ENCODE assay signal across 8 mouse cellular contexts in genomic region chr7:25658657-25659472, GRCm38 (mm10). TPM values are rescaled to one million over a fixed set of nuclear protein-coding genes. Genes with fewer than 3 reads are reported as not detected.
DNase-seq lines count a peak whose midpoint lies in the region; ATAC-seq and TF ChIP-seq lines count a peak whose summit lies in the region.

TSS of gene Bckdha (minus strand) at chr7:25658981.
TSS of gene Exosc5 (plus strand) at chr7:25659164.

- TF ChIP-seq POLR2A in MEL (IDR thresholded peaks at IDR 0.05; ENCODE audit: control insufficient read depth in 1 of 2, insufficient read depth in 1 of 2, low read depth in 1 of 2, low read length in 2 of 2, poor library complexity in 1 of 2): peak; percentile 69 to 92
- TF ChIP-seq POLR2A in cerebellum, adult 2 months (IDR thresholded peaks at IDR 0.05; ENCODE audit: borderline replicate concordance, insufficient read depth, low read length): peak; percentile 81

- H3K9me3 ChIP-seq in MEL (replicated peaks; ENCODE audit: insufficient read depth, low read length): no peaks in the 10 kb centered on the region
- H3K9me3 ChIP-seq in forebrain, postnatal 0 days (ENCODE audit: low read length): no peaks in the 10 kb centered on the region
- H3K9me3 ChIP-seq in lung, embryonic 15.5 days: no peaks in the 10 kb centered on the region

- TF ChIP-seq RAD21 in MEL (IDR thresholded peaks at IDR 0.05; ENCODE audit: low read depth, low read length): no peak

- peak within 1 kb of the TSS; percentile 97 for H3K9ac ChIP-seq in MEL (ENCODE audit: control insufficient read depth, low read depth, low read length, poor library complexity, severe bottlenecking)
- H3K9ac ChIP-seq in forebrain, postnatal 0 days: peak within 1 kb of the TSS; percentile 63
- H3K9ac ChIP-seq in lung, embryonic 15.5 days: peak within 1 kb of the TSS; percentile 74

- peak within 1 kb of the TSS; percentile 86 for H3K27ac ChIP-seq in MEL (ENCODE audit: control insufficient read depth, low read depth, low read length)
- H3K27ac ChIP-seq in cerebellum, adult 2 months (ENCODE audit: insufficient read depth, low read length): peak within 1 kb of the TSS; percentile 94
- H3K27ac ChIP-seq in forebrain, postnatal 0 days (ENCODE audit: low read depth, low read length): peak within 1 kb of the TSS; percentile 70
- H3K27ac ChIP-seq in lung, embryonic 15.5 days: peak within 1 kb of the TSS; percentile 65

- DNase-seq in MEL (ENCODE audit: low read depth, low spot score): peak; percentile 100
- DNase-seq in cerebellum, adult 2 months: peak; percentile 100
- DNase-seq in forebrain, postnatal 0 days: peak; percentile 100
- DNase-seq in heart, postnatal 4 days: peak; percentile 99
- DNase-seq in layer of hippocampus, adult 8-10 months (ENCODE audit: low spot score in 2 of 2): peak; percentile 99
- DNase-seq in ovary, adult 18-20 months (ENCODE audit: low spot score): peak; percentile 99
- peak; percentile 100 for DNase-seq in thymus, postnatal 0 days (ENCODE audit: low spot score)

- TF ChIP-seq CTCF in MEL (IDR thresholded peaks at IDR 0.05 in 2 of 3, conservative IDR thresholded peaks at IDR 0.05 in 1 of 3; ENCODE audit: control insufficient read depth in 1 of 3, insufficient read depth in 1 of 3, low read depth in 2 of 3, low read length in 3 of 3, poor library complexity in 1 of 3, severe bottlenecking in 1 of 3): no peak; a peak in 1 of 6 replicates
- no peak for TF ChIP-seq CTCF in cerebellum, adult 2 months (IDR thresholded peaks at IDR 0.05; ENCODE audit: borderline replicate concordance, insufficient read depth, low read depth, low read length)
- no peak for TF ChIP-seq CTCF in forebrain, postnatal 0 days (IDR thresholded peaks at IDR 0.05; ENCODE audit: low read depth)

- H3K4me2 ChIP-seq in forebrain, postnatal 0 days (ENCODE audit: low read depth): peak within 1 kb of the TSS; percentile 53
- peak within 1 kb of the TSS; percentile 77 for H3K4me2 ChIP-seq in lung, embryonic 15.5 days

- no peaks in the 10 kb centered on the region for H3K27me3 ChIP-seq in MEL (ENCODE audit: control insufficient read depth in 1 of 2, insufficient read depth in 2 of 2, low read length in 2 of 2)
- H3K27me3 ChIP-seq in cerebellum, adult 2 months (ENCODE audit: control insufficient read depth, insufficient read depth, low read length): no peaks in the 10 kb centered on the region
- no peaks in the 10 kb centered on the region for H3K27me3 ChIP-seq in forebrain, postnatal 0 days (ENCODE audit: insufficient read depth, low read length)
- no peaks in the 10 kb centered on the region for H3K27me3 ChIP-seq in lung, embryonic 15.5 days

- peak; percentile 99 for ATAC-seq in forebrain, postnatal 0 days
- ATAC-seq in lung, embryonic 15.5 days (ENCODE audit: borderline replicate concordance, extremely low read depth, low FRiP score, low TSS enrichment): peak; percentile 98

- H3K4me3 ChIP-seq in MEL (ENCODE audit: control insufficient read depth in 1 of 2, insufficient read depth in 1 of 2, low read depth in 2 of 2, low read length in 2 of 2): peak within 1 kb of the TSS; percentile 77 to 98
- peak within 1 kb of the TSS; percentile 83 for H3K4me3 ChIP-seq in cerebellum, adult 2 months (replicated peaks; ENCODE audit: insufficient read depth, low read depth, low read length)
- H3K4me3 ChIP-seq in forebrain, postnatal 0 days (ENCODE audit: low read depth, low read length): peak within 1 kb of the TSS; percentile 70
- peak within 1 kb of the TSS; percentile 79 for H3K4me3 ChIP-seq in lung, embryonic 15.5 days

- peaks cover 0 to 20% of the 10 kb centered on the region in 2 experiments; a peak in 2 of 4 replicates for H3K4me1 ChIP-seq in MEL (ENCODE audit: control insufficient read depth in 1 of 2, insufficient read depth in 2 of 2, low read length in 2 of 2)
- peaks cover 12% of the 10 kb centered on the region for H3K4me1 ChIP-seq in cerebellum, adult 2 months (ENCODE audit: control insufficient read depth, insufficient read depth, low read length)
- H3K4me1 ChIP-seq in forebrain, postnatal 0 days (ENCODE audit: insufficient read depth): peaks cover 9% of the 10 kb centered on the region
- peaks cover 23% of the 10 kb centered on the region for H3K4me1 ChIP-seq in lung, embryonic 15.5 days

- under 1% methylated on average over 50 of the region's 50 CpGs for WGBS in cerebellum, adult 2 months
- whole genome bisulfite sequencing in forebrain, postnatal 0 days: under 1% methylated on average over 50 of the region's 50 CpGs
- under 1% methylated on average over 50 of the region's 50 CpGs for WGBS in lung, embryonic 15.5 days

- H3K36me3 ChIP-seq in MEL (ENCODE audit: control insufficient read depth in 1 of 2, insufficient read depth in 2 of 2, low read length in 2 of 2): peaks cover 1 to 23% of the 10 kb centered on the region in 2 experiments; a peak in 3 of 4 replicates
- peaks cover 3% of the 10 kb centered on the region; the same call in 1 of the 2 replicates for H3K36me3 ChIP-seq in forebrain, postnatal 0 days (ENCODE audit: insufficient read depth)
- peaks cover 6% of the 10 kb centered on the region; the same call in 1 of the 2 replicates for H3K36me3 ChIP-seq in lung, embryonic 15.5 days

- peaks cover 29% of the 10 kb centered on the region for H3K79me2 ChIP-seq in MEL (ENCODE audit: control insufficient read depth, insufficient read depth, low read length, poor library complexity)

- TF ChIP-seq EP300 in MEL (IDR thresholded peaks at IDR 0.05; ENCODE audit: low read depth in 1 of 2, low read length in 2 of 2): no peak

TF ChIP-seq in MEL, 35 proteins besides CTCF, POLR2A, EP300 and RAD21 (continues in another document):
- TF ChIP-seq CHD1 (IDR thresholded peaks at IDR 0.05; ENCODE audit: low read depth, low read length): no peak
- peak; percentile 96 for TF ChIP-seq NRF1 (IDR thresholded peaks at IDR 0.05; ENCODE audit: insufficient read depth, low read depth, low read length, poor library complexity, severe bottlenecking)
- 0 out of 2 replicates have a peak, but pooled peaks have one; percentile 3 for TF ChIP-seq GATA1 (IDR thresholded peaks at IDR 0.05; ENCODE audit: low read depth, low read length)
- no peak for TF ChIP-seq RCOR1 (IDR thresholded peaks at IDR 0.05; ENCODE audit: low read depth, low read length)
- TF ChIP-seq MEF2A (IDR thresholded peaks at IDR 0.05; ENCODE audit: extremely low read depth, insufficient replicate concordance, low read depth, low read length, poor library complexity, severe bottlenecking): no peak
- no peak for TF ChIP-seq POLR2AphosphoS5 (IDR thresholded peaks at IDR 0.05; ENCODE audit: borderline replicate concordance, low read depth, low read length)
- TF ChIP-seq MAZ (IDR thresholded peaks at IDR 0.05; ENCODE audit: low read depth, low read length): no peak
- TF ChIP-seq USF2 (IDR thresholded peaks at IDR 0.05; ENCODE audit: borderline replicate concordance in 1 of 2, insufficient read depth in 1 of 2, low read depth in 1 of 2, low read length in 2 of 2): no peak
- peak; percentile 82 for TF ChIP-seq ELF1 (IDR thresholded peaks at IDR 0.05; ENCODE audit: low read depth, low read length)
- peak; percentile 97 for TF ChIP-seq MXI1 (IDR thresholded peaks at IDR 0.05; ENCODE audit: low read depth, low read length)
- no peak for TF ChIP-seq MYB (IDR thresholded peaks at IDR 0.05; ENCODE audit: low read depth, low read length)
- TF ChIP-seq JUND (IDR thresholded peaks at IDR 0.05; ENCODE audit: low read depth, low read length): no peak
- TF ChIP-seq E2F4 (IDR thresholded peaks at IDR 0.05; ENCODE audit: borderline replicate concordance, low read depth, low read length): no peak
- TF ChIP-seq TBP (IDR thresholded peaks at IDR 0.05; ENCODE audit: low read depth, low read length): peak; percentile 37
- peak; percentile 78 for TF ChIP-seq USF1 (IDR thresholded peaks at IDR 0.05; ENCODE audit: low read depth, low read length)
- TF ChIP-seq CHD2 (IDR thresholded peaks at IDR 0.05; ENCODE audit: low read length): no peak
- TF ChIP-seq NELFE (IDR thresholded peaks at IDR 0.05; ENCODE audit: low read depth, low read length): peak; percentile 84
- TF ChIP-seq ZC3H11A (IDR thresholded peaks at IDR 0.05; ENCODE audit: low read depth, low read length): no peak
- TF ChIP-seq MYC (IDR thresholded peaks at IDR 0.05; ENCODE audit: low read depth, low read length): peak; percentile 94
- TF ChIP-seq ETS1 (IDR thresholded peaks at IDR 0.05; ENCODE audit: low read depth, low read length): peak; percentile 28; the same call in 1 of the 2 replicates
- peak; percentile 99 for TF ChIP-seq SIN3A (IDR thresholded peaks at IDR 0.05; ENCODE audit: low read length)
- TF ChIP-seq MAX (IDR thresholded peaks at IDR 0.05; ENCODE audit: low read length): peak; percentile 99
- TF ChIP-seq HCFC1 (IDR thresholded peaks at IDR 0.05; ENCODE audit: low read depth, low read length): peak; percentile 90

RNA-seq across cellular contexts. Expression of gene Bckdha, which starts in this region (rescaled TPM):
- 21.4 and 27.0 TPM in 2 replicates for total RNA-seq in MEL (2012; rRNA removed)
- 10 to 100 TPM in 1 of 2 experiments, not detected in 1; 33.1 TPM for polyA plus RNA-seq in MEL (2012; ENCODE audit: insufficient read depth in 1 of 2, insufficient read length in 2 of 2, low read depth in 1 of 2, low replicate concordance in 2 of 2, missing spikeins in 1 of 2)
- 87.3 and 94.0 TPM in 2 replicates for polyA plus RNA-seq in cerebellum, adult 2 months (2012; rRNA removed)
- 55.7 and 55.9 TPM in 2 replicates for total RNA-seq in forebrain, postnatal 0 days (2014; rRNA removed)
- polyA plus RNA-seq in forebrain, postnatal 0 days (2015; fragmentation: Nextera tagmentation; extraction: Ambion mirVana): 57.1 and 58.3 TPM in 2 replicates
- 10 to 100 TPM; 46.7 to 59.4 TPM for total RNA-seq in heart, postnatal 4 days (2021)
- 10 to 100 TPM; 34.4 to 42.3 (median 39.3) TPM for total RNA-seq in layer of hippocampus, adult 8-10 months (2022)
- polyA plus RNA-seq in lung, embryonic 15.5 days (2015; fragmentation: Nextera tagmentation; extraction: Ambion mirVana): 55.9 and 57.0 TPM in 2 replicates
- polyA plus RNA-seq in thymus, postnatal 0 days (2015; fragmentation: Nextera tagmentation; extraction: Ambion mirVana): 63.8 and 69.1 TPM in 2 replicates

RNA-seq across cellular contexts. Expression of gene Exosc5, which starts in this region (rescaled TPM):
- total RNA-seq in MEL (2012; rRNA removed): 106 and 109 TPM in 2 replicates
- 100 to 1,000 TPM in 1 of 2 experiments, not detected in 1; 134 TPM for polyA plus RNA-seq in MEL (2012; ENCODE audit: insufficient read depth in 1 of 2, insufficient read length in 2 of 2, low read depth in 1 of 2, low replicate concordance in 2 of 2, missing spikeins in 1 of 2)
- 42.3 and 42.8 TPM in 2 replicates for polyA plus RNA-seq in cerebellum, adult 2 months (2012; rRNA removed)
- 22.9 and 24.9 TPM in 2 replicates for total RNA-seq in forebrain, postnatal 0 days (2014; rRNA removed)
- 33.9 and 35.2 TPM in 2 replicates for polyA plus RNA-seq in forebrain, postnatal 0 days (2015; fragmentation: Nextera tagmentation; extraction: Ambion mirVana)
- 10 to 100 TPM; 18.8 to 19.6 TPM for total RNA-seq in heart, postnatal 4 days (2021)
- 10 to 100 TPM; 23.1 to 32.2 (median 27.5) TPM for total RNA-seq in layer of hippocampus, adult 8-10 months (2022)
- 75.7 and 78.7 TPM in 2 replicates for polyA plus RNA-seq in lung, embryonic 15.5 days (2015; fragmentation: Nextera tagmentation; extraction: Ambion mirVana)
- 146 and 147 TPM in 2 replicates for polyA plus RNA-seq in thymus, postnatal 0 days (2015; fragmentation: Nextera tagmentation; extraction: Ambion mirVana)

Comparison
In these comparisons a context has a peak if more than half of its experiments do, and no peak if none do; other contexts are left out.
1. Peak in every context shown above with its lines: DNase-seq, ATAC-seq, H3K4me3 ChIP-seq and H3K27ac ChIP-seq.